Mouse (Mus musculus) adipose tissue, adult 10 weeks (tissue): Measurements from ENCODE around the gene Wdr19. TPM values are rescaled to one million over a fixed set of nuclear protein-coding genes. Genes with fewer than 3 reads are reported as not detected.

Experiments
- polyA plus RNA-seq: library from polyadenylated mRNA; stranded (reverse); fragments of 350-450 nt; fragmentation: Illumina TruSeq; extraction: RNeasy Lipid Tissue Mini Kit (QIAGEN cat#74804); gene quantifications from one replicate; pipeline ENCODE4 v1.2.3, GENCODE M21; 2014; ENCODE audit warnings: low read depth, low replicate concordance

Wdr19 gene
- 11.1 TPM for polyA plus RNA-seq

DNA sequence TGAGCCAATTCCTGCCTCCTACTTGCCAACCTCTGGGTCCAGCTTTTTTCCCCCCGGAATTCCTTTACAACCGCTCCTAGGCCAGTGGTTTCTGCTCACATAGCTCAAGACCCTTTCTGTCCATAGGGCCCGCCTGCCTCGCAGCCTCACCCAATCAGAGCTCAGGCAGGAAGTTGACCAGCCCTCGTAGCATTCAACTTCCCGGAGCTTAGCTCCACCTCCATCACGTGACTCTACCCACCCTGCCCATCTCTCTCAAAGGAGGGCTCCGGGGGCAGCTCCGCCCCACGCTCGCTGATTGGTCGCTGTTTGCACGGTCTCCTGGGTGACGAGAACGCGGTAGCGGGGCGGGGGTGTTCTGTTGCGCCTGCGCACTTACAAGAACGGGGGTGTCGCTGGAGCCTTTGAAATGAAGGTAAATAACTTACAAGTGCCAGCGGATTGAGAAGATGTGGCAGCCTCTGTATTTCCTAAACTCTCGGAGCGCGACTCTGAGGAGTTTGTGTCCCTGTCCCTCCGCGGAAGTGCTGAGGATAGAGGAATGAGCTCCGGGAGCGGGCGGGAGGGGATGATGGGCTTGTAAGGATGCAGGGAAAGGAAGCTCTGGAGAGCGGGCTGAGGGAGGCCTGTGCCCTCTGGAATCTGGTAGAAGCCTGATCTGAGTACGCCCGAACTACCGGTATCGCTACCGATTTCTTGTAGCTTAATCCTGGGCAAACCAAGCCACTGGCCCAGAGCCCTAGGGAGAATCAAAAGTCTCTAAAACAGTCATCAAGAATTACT is at the start of gene Wdr19:
Wdr19 (plus strand) TSS at position 351 of the 783 bp plus-strand sequence.

Other genes with a start within 250 kb of the Wdr19 start
- 0.99 TPM for gene Tlr6, start 239.6 kb upstream of the Wdr19 start, polyA plus RNA-seq
- 32.2 TPM for gene Fam114a1, start 229.6 kb upstream of the Wdr19 start, polyA plus RNA-seq
- gene Tmem156, start 107.6 kb upstream of the Wdr19 start, polyA plus RNA-seq: 0.88 TPM
- gene Klhl5, start 92.2 kb upstream of the Wdr19 start, polyA plus RNA-seq: 43.6 TPM
- gene Rfc1, start 136.0 kb downstream of the Wdr19 start, polyA plus RNA-seq: 23.0 TPM
- 12.4 TPM for gene Klb, start 148.6 kb downstream of the Wdr19 start, polyA plus RNA-seq
- 1,282 TPM for gene Rpl9, start 191.7 kb downstream of the Wdr19 start, polyA plus RNA-seq
- gene Lias, start 191.8 kb downstream of the Wdr19 start, polyA plus RNA-seq: 35.6 TPM
- 31.1 TPM for gene Ugdh, start 236.3 kb downstream of the Wdr19 start, polyA plus RNA-seq